Mouse (Mus musculus) right cerebral cortex, adult 18-20 months (tissue): ENCODE data around the gene Lipo4.
"Not testable (repeated sequence)": the region's sequence is repeated elsewhere in the genome, so short reads cannot be mapped to it uniquely, and the experiment has no call there.

Experiments
- DNase-seq: peaks from one replicate; pipeline ENCODE4 v3.0.0; 2022; ENCODE audit warnings: mixed read lengths

Gene Lipo4

DNA sequence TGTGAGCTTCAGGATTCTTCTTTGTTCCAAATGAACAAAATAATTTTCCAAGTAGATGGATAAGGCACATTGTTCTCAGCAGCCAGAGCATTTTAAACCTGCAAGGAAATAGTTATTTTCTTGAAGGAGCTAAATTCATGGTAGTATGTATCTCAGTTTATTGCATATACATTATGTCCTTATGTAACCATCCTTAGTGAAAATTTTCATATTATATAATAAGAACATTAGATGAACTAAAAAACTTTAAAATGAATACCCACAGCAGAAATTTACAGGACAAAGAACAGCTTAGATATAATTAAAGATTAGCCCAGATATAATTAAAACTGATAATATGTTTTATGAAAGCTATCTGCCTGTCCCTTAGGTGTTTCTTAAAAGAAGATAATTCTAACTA is at the start of gene Lipo4:
Gene Lipo4, minus strand, starts transcription at position 101 of the 400 bp plus-strand sequence.
- DNase-seq: no peak

DNA sequence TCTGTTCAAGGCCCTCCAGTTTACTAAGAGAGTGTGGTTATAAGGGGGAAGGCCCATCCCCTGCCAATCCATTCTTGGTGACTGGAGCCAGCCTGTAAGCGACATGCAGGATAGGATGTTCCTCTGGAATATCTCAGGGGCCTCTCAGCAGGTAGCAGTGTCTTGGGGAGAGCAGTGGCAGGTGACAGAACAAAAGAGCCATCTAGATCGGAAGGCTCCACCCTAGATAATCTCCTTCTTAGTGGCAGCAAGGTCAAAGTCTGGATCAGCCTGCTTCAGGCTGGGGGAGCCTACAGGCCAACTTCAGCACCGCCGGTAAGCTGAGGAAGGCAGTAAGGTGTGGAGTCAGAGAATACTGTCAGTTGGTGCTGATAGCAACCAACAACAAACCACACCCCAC is 61.2 kb downstream of the Lipo4 start:
- DNase-seq: not testable (repeated sequence)

DNA sequence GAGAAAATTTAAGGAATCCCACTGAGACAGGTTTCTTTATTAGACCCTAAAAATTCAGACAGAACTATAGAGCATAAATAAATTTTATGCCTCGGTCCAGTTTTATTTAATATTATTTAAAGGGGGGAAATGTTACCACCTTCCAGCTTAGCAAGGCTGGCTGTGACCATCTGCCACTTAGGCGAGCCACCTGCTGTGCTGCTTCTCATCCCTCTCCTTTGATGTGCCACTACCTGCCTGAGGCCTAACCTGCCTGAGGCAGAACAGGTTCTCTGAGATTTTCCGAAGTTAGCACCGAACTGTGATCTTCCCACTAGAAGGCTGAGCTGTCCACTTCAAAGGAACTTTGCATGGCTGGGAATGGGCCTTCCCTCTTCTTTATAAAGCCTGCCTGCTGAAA is 63.9 kb downstream of the Lipo4 start:
- DNase-seq: no peak
